Mouse (Mus musculus) mesoderm, embryonic 11.5 days (tissue): Measurements from ENCODE around the gene Clta.
A peak's percentile ranks its signal among the peaks of the same experiment; 100 is the strongest.
"Not testable (repeated sequence)": the region's sequence is repeated elsewhere in the genome, so short reads cannot be mapped to it uniquely, and the experiment has no call there.

Experiments
- DNase-seq: peaks from one replicate; pipeline ENCODE4 v3.0.0-alpha.2; 2012; ENCODE audit warnings: low read depth, low spot score

The Clta gene

DNA sequence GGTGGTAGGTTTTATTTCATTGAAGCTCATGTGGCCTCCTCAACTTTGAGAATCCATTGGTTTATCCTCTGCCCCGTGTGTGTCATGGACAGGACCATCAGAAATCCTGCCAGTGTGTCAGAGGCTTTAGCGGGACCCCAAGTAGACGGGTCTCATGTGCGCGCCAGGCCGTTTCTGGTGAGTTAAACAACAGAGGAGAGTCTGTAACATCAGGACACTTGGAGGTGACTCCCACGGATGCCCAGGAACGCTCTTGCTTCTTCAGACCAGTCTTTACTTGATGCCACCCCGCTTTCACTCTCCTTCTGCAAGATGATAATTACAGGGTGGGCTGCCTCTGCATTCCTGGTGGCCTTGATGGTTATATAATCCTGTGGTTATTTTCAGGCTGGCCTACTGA, 19.4 kb downstream of the Clta start:
- no peak for DNase-seq

DNA sequence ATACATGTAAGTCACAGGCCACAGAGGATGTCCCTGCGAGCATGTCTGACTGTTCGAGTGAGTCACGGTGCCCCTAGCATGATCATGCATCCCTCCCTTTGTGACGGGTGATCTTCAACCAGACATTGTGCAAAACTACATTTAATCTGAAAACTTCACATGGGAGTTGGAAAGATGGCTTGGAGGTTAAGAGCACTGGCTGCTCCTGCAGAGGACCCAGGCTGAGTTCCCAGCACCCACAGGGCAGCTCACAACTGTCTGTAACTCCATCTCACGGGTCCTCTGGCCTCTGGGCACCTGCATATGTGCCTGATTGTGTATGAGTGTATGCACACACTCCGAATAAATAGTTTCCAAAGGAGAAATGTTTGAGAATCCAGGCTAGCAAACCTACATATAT, 20.0 kb downstream of the Clta start:
- no peak for DNase-seq

DNA sequence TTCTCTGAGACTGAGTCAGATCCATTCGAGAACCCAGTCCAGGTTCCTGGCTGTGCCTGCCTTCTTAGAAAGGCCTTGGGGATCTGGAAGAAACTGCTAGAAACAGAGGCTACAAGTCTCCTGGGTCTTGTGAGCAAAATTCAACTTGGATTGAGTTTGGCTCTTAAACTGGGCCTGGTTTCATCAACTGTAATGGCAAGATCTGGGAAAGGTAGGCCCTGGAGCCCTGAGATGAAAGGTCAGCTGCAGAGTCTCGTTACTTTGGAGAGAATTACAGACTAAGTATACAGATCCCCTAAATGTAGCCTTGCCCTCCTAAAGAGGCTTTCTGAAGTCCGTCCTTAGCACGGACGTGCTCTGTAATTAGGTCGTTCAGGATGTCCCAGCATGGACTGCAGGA, 21.3 kb downstream of the Clta start:
- no peak for DNase-seq

DNA sequence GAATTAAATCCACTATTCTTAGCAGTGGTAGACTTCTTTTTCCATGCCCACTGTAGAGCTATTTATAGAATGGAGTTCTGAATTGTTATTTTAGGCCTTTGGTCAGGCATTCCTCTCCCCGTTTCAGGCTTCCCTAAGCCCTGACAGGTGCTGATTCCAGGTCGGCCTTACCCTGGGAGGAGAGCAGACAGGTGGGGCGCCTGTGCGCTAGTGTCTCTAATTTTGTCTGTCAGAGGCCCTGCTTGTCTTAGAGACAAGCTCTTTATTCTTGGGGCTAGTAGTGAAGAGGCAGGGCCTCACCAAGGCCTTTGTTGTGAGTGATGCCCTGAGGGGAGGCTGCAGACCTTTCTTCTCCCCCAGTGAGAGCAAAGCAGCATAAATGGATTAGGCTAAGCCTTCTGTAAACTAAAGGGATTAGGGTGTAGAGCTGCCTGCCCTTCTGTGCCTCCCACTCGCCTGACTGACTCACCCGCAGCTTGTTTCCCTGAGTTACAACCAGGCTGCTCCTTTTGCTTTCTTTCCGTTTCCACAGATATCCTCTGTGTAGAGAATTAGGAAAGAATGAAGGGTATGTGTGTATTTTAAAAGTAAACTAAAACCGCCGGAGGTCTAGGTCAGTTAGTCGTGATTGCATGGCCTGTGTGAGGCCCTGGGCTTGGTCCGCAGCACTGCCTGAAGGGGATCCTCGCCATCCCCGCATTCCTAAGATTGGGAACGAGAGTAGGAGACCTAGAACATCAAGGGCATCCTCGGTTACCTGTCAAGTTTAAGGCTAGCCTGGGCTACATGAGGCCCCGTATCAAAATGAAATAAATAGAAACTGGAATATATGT, 24.3 kb downstream of the Clta start:
- no peak for DNase-seq

DNA sequence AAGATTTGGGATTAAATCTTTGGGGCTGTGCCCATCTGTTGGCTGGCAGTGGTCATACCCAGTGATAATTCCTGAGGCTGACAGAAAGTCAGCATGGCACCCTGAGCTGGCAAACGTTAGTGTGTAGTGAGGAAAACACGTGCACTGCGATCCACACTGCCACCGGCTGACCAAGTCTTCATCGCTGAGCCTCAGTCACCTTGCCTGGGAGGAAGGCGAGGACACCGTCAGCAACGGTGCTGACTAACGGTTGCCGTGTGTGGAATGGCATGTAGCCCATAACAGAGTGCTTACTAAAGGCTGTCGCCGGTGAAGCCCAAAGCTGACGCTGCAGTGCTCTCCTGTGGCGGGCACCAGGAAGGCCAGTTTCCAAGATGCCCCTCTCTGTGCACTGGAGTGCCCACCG, 25.4 kb downstream of the Clta start:
- no peak for DNase-seq

DNA sequence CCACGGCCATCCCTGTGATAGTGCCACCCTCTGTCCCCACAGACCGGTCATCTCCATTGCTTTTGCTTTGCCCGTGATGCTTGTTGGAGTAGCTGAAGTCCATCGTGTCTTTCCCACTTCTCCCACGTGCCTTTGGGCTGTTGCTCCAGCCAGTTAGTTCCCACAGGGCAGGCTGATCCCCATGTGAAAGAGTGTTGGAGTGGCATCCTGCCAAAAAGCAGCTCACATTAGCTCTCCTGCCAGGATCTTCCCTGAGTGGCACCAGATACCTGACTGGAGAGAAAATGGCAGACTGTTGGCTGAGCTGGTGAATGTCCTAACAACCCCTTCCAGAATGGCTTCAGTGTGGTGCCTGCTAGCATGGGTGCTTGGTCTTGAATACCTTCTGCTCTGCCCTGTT, 27.3 kb downstream of the Clta start:
- DNase-seq = no peak

DNA sequence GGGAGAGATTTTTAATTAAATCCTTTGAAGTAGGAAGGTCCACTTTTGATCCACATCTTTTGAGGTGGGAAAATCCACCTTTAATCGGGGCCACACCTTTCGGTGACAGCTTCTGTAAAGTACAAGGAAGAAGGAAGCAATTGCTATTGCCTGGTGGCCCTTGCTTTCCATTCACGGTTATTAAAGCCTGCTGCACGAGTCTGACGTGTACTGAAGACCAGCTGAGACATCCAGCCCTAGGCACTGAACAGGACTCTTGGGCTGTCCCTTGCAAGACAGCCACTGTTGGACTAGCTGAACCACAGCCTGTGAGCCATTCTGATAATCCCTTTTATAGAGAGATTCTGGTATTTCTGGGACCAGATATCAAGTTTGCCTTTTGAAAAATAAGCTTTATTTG, 32.2 kb downstream of the Clta start:
- DNase-seq = no peak

DNA sequence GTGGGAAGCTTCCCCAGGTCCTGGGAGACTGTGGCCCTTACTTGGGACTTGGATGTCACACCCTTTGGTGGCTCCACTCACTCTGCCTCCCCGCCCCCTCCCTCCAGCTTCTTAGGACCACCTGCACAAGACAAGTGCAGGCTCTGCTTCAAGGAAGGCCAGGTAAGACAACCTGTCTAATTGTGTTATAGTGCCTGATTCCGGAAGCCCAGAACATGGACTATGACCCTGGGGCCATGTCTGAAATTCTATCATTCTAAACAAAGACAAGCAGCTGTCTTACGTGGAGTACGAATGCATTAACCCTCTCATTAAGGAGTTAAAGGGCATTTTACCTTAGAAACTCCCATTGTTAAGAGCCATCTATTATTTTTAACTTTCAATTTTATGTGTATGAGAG, 36.5 kb downstream of the Clta start:
- no peak for DNase-seq

DNA sequence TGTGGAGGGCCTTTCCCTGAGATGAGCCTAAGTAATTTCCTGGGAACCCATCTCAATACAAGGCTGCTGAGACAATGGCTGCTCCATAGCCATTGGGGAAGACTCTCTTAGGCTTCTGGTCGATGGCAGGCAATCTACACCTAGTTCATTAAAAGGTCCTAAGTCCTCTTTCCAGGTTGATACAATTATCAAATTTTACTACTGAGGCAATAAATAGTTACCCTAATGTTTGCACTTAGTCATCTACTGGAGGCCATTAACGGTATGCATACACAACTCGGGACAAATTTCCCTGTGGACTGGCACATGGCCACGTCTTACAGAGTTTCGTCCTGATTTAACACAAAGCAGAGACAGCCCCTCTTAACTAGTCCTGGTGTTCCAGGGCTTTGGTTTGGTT, 38.2 kb downstream of the Clta start:
- no peak for DNase-seq

DNA sequence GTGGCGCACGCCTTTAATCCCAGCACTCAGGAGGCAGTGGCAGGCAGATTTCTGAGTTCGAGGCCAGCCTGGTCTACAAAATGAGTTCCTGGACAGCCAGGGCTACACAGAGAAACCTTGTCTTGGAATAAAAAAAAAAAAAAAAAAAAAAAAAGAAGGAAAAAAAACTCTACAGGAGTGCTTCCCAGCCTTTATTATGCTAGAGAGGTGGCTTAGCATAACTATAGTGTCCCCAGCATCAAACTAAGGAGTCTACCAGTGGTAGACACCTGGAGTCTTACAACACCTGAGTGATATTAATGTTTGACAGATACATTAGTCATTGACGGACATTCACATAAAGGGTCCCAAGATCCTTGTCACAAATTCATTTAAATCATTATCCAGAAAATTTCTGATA, 38.9 kb downstream of the Clta start:
- DNase-seq = not testable (repeated sequence)

DNA sequence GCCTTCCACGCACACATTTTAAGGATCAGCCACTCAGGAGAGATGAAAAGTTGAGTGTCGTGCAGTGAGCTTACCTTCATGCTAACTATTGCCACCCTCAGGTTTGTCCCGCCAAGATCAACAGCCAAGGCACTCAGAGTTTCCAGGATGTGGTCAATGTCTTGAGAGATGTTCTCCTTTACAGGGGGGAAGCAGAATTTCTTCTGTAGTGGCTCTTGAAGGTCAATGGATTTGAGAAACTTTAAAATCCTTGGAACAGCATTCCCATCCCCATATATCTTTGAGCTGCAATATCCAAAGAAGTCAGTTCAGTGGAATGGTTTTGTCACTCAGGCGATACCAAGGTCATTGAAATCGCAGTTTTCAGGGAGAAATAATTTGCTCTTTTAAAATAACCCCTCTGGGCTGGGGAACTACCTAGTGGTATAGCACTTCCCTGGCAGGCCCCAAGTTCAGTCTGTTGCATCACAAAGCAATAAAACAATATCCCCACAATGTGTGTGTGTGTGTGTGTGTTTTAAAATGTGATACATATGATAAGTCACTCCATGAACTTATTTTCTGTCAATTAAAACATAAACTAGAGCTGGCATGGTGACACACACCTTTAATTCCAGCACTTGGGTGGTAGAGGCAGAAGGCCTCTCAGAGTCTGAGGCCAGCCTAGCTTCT, 40.6 kb downstream of the Clta start:
- DNase-seq = no peak

DNA sequence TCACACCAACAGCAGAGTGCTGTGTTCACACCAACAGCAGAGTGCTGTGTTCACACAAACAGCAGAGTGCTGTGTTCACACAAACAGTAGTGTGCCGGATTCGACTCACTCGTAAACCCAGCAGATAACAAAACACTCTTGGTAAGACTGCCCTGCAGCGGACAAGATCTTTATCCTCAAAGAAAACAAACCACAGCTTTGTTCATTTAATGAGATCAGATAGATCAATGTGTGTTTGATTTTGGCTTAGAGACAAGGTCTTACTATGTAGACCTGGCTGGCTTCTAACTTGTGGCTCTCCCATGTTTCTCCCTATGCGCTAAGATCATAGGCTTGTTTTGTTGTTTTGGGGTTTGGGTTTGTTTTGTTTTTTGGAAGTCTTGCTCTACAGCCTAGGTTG, 41.8 kb downstream of the Clta start:
- DNase-seq = no peak

DNA sequence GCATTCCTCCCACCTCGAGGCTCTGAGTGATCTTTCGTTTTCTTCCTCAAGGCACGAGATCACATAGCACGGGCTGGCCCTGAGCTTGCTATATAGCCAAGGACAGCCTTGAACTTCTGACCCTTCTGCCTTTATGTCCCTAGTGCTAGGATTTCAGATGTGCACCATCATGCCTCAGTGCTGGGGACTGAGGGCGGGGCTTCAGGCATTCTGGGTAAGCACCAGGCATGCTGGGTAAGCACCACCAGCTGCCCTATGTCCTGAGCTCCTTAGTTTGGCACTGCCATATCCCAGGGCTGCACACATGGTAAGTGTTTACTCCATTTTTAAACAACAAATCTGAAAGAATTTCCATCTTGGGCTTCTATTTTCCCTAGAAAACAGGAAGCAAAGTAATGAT, 45.6 kb downstream of the Clta start:
- DNase-seq = no peak

DNA sequence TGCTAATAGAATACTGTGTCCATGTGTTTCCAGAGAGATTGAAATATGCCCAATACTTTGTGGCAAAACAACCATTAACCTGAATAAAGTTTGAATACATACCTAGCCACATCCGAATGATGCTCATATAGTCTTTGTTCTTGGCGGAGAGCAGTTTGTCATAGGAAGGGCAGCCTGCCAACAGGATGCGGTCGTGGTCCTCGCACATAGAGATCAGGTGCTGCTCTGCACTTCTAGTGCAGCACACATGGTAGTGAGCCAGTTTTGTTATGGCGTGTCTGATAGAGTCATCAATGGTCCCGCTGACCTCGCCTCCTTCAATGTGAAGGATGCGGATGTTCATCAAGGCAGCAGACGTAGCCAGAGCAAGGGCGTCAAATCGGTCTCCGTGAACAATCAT, 55.4 kb downstream of the Clta start:
- no peak for DNase-seq

DNA sequence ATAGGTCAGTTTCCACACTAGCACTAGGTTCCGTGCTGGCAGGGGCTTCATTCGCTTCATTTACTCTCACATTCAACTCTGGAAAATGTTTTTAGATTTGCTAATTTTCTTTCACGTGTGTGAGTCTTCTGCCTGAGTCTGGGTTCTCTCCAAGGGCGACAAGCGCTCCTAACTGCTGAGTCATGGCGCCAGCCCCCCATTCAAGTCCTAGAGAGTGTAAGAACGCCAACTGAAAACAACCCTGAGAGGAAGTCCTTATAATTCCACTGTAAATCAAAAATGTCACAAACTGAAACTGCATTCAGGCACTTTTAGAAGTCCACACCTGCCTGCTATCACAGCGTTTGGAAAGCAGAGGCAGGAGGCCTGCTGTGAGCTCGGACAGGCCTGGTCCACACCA, 57.8 kb downstream of the Clta start:
- DNase-seq = no peak

DNA sequence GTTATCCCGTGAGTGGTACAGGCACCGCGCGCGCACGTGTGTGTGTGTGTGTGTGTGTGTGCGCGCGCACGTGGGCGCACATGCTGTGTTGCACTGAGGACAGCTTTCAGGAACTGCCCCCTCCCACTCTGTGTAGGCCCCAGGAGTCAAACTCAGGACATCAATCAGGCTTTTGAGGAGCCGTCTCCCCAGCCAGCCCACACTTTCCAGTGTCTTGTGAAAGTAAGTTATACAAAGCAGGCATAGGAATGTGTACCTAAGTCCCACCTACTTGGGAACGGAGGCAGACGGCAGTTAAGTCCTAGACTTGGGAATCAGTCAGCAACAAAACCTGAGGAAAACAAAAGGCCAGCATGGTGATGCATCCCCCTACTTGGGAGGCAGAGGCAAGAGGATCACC, 58.6 kb downstream of the Clta start:
- no peak for DNase-seq

DNA sequence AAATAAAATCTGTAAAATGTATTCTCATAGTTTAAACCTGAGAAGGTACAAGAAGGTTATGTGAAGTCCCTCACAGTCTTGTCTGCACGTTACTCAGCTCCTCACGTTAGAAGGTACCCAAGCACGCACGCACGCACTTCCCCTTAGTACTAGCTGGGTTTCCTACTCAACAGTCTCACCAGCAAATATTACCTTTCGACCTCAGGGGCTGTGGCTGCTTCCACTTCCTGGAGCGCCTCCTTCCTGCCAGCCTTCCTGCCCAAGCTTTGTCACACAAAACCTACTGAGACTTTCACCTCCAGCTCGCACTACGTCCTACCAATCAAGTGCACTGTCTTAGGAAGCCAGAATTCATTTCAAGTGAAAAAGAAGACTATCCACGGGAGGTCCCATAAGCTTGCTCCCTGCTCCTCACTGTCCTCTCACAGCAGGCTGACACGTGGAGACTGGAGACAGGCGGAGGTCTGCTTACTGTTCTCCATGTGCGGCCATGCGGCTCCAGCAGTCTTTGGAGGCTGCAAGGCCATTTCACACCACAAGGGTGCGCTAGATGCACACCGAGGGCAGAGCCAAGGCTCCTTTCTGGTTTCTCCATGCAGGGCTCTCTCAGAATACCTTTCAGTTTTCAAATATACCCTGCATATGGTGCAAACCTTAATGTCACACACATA, 61.2 kb downstream of the Clta start:
- peak; percentile 92 for DNase-seq

DNA sequence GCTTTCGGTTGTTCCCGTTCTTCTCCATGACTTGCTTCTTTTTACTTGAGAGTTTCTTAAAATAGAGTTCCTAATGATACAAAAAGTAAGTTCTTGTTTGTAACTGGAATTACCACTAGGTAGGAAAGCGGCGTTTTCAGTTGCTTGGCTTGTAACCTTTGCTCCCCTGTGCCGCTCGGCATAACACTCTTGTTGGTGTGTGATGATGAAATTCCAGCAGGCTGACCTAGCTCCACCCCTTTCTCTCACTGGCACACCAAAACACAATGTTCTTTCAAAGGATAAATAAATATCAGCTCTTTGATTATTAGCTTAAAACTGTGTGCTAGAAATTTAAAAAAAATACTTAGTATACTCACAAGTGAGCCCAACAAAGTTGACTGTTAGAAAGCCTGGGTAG, 62.6 kb downstream of the Clta start:
- DNase-seq = no peak

DNA sequence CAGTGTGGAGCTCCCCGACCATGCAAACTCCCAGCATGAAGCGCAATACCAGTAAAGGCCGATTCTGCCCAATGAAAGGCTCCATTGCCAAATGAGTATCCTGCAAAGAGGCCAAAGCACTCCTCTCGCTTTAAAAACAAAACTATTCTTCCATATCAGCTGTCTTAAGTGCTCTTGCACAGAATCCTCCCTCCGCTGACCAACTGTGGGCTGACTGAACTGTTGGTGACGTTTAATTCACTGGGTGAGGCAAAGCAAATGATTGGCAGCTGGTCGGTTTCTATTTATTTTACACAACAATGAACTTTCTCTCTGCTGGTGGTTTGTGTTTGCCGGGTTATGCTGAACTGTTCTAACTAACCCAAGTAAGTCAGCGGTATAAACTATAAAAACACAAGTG, 64.5 kb downstream of the Clta start:
- no peak for DNase-seq

DNA sequence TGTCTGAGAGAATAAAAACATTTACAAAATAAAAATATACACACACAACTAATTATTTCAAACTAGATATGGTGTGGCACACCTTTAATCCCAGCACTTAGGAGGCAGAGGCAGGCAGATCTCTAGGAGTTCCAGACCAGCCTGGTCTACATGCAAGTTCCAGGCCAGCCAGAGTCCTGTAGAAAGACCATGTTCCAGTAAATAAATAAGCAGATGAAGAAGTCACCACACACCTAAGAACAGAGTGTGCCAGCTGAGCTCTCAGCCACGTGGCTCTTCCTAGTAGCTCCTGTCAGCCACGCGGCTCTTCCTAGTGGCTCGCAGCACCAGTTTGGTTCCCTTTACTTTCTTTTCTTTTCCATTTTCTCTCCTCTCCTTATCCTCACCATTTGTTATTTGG, 65.2 kb downstream of the Clta start:
- DNase-seq = no peak

DNA sequence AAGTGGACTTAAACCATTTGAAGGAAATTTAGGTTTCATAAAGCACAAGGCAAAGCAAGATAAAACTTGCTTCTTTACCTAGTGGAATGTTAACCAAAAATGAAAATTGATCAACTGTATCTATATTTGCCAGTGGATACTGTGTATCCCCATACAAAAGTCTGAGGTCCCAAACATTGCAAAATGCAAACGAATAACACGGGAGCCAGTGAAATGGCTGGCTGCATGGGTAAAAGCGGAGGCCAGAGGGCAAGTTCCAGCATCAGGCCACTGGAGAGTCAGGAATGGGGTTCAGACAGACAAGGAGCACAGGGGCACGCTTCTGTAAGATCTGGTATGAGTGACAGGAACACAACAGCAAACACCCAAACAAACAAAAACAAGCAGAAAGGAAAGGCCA, 66.4 kb downstream of the Clta start:
- DNase-seq = no peak

DNA sequence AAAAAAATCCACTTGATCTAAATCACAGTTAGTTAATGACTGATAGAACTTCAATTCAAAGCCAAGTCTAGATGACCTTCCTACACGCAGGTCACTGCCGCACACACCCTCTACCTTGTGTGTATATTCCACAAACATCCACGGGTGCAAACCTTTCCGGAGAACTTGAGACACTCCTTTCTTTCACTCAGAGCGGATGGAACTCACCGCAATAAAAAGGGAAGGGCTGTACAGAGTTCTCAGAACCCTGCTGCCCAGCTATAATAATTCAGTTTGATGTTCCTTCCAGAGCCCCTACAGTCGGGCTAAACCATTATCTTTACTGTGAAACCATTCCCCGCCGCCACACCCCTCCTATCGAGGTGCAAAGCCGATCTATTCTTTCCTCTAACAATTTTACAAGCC, 67.5 kb downstream of the Clta start:
- DNase-seq = no peak
